Mouse (Mus musculus) c-Kit-positive CD71-negative TER-119-negative erythroid progenitor cells, embryonic 14.5 days (primary cell): Measurements from ENCODE around the gene Tff1.

Source experiments
- DNase-seq: peaks from one replicate; pipeline ENCODE4 v3.0.0-alpha.2; 2013; ENCODE audit warnings: low read depth

Gene Tff1

DNA sequence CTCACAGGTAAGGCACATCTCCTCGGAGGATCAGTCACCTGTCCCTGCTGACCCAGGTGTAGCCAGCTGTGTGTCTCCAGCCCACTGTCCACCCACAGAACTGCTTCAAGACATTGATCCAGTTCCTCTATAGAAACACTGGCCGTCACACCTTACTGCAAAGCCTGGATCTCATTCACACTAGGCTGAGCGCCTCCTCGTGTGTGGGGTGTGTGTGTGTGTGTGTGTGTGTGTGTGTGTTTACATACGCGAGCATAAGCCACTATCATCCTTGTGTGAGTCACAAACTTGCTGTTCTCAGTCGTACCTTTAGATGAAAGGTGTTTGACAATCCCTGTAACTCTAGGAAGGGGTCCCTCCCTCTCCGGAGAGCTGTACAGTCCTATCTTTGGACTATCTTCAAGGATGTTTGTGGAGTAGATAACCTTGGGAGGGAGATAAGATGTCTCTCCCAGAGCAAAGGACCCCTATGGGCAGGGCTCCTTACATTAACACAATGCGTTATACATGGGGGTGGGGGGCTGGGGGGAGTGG lies 12.0 kb downstream of the Tff1 start:
- no peak for DNase-seq

- no peak for DNase-seq
These were observed 12.6 kb downstream of the Tff1 start for GRCm38 (mm10) chr17:31152512-31152911.

GRCm38 (mm10) chr17:31145998-31146397 lies 19.1 kb downstream of the Tff1 start:
- no peak for DNase-seq

GRCm38 (mm10) chr17:31144040-31145037 lies 20.7 kb downstream of the Tff1 start, which contains the start of gene Tff2:
Gene Tff2 (minus strand): TSS chr17:31144282.
- DNase-seq = no peak

DNA sequence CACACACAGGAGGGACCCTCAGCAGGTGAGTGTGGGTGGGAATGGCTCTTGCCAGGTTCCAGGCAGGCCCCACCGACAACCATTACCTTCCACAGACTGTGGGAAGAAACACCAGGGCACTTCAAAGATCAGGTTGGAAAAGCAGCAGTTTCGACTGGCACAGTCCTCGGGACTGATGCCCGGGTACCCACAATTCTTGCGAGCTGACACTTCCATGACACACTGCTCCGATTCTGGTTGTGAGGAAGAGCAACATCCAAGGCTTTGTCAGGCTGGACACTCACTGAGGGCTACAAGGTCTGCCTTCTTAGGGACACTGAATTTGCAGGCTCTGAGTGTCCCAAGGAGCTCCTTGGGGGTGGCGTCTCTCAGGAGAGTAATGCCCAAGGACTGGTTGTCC lies 23.0 kb downstream of the Tff1 start:
- no peak for DNase-seq

DNA sequence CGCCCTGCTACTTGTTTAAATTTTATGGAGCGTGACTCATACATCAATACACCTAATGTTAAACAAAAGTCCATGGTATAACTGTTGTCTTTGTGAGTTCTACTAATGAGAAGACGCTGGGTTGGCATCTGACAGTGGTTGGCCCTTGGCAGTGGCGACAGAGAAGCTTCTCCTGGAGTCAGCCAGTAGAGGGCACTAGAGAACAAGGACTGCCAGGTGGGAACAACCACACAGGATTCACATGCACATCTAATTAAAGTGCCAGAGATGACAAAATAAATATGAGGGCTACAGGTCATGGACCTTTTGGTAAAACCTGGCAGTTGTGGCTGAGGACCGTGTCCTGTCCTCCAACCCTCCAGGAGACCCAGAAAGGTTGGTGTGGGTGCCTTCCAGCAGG lies 26.7 kb downstream of the Tff1 start:
- DNase-seq = peak; percentile 58

DNA sequence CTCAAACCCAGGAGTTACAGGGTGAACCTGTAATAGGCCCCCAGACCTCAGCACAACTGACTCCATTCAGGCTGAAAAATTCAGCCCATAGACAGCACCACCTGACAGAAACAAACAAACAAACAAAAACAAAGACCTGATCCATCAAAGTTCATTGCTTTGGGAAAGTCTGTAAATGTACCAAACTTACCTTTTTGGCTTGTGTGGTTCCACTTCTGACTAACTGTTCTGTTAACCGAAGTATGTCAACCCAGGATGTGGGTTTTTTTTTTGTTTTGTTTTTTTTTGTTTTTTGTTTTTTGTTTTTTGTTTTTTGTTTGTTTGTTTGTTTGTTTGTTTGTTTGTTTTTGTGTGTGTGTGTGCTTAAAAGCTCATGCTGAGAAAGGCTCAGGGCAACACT lies 28.3 kb downstream of the Tff1 start:
- DNase-seq = no peak

DNA sequence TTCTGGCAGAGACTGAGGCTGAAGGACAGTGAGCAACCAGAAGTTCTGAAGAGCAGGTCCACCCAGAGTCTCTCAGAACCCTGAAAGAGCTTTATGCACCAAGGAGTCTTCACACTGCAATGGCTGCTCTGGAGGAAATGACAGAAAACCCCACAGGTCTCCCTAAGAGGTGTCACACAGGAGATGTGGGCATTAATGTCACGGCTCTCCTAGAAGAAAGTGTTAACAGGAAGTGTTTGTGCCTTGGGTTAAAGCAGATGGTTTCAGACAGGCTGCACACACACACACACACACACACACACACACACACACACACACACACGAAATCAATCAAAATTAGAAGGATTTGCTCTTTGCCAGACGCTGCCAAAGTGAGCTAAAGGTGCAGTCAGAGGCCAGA lies 28.8 kb downstream of the Tff1 start:
- no peak for DNase-seq

GRCm38 (mm10) chr17:31134913-31135312 lies 30.2 kb downstream of the Tff1 start:
- no peak for DNase-seq

GRCm38 (mm10) chr17:31133776-31134175 lies 31.3 kb downstream of the Tff1 start:
- no peak for DNase-seq

- DNase-seq = no peak
These were observed 33.7 kb downstream of the Tff1 start for GRCm38 (mm10) chr17:31131269-31131821.

GRCm38 (mm10) chr17:31129452-31129851 lies 35.6 kb downstream of the Tff1 start, which contains the start of gene Tff3:
Gene Tff3 (minus strand): TSS chr17:31129646.
- no peak for DNase-seq

DNA sequence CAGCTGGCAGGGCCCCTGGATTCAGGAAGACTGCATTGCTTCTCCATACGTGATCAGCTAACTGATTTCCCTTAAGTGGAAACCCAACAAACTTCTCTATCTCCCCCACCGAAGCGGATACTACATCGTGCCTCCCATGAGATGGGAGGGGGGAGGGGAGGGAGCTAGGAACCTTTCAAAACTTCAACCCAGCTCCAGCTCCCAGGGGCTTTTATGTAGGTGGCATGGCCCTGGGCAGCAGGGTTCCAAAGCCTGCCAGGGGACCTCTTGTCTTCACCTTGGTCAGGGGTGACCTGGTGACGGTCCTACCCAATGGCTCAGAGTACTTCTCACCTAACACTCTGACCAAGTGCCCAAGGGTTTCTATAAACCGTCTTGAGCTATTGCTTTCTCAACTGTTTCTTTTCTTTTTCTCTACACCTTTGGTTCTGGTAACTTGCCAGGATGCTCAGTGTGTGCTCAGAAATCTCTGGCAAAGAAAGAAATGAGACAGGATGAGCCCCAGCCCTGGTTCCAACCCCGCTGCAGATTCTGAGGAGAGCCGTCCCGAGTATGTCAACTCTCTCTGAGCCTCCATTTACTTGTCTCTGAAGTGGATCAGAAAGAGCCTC lies 36.3 kb downstream of the Tff1 start:
- DNase-seq = no peak

GRCm38 (mm10) chr17:31125548-31126266 lies 39.4 kb downstream of the Tff1 start:
- DNase-seq = no peak

- DNase-seq = peak; percentile 43
These were observed 43.1 kb downstream of the Tff1 start for GRCm38 (mm10) chr17:31121975-31122374.

- peak; percentile 71 for DNase-seq
These were observed 45.6 kb downstream of the Tff1 start for GRCm38 (mm10) chr17:31119429-31119828.

DNA sequence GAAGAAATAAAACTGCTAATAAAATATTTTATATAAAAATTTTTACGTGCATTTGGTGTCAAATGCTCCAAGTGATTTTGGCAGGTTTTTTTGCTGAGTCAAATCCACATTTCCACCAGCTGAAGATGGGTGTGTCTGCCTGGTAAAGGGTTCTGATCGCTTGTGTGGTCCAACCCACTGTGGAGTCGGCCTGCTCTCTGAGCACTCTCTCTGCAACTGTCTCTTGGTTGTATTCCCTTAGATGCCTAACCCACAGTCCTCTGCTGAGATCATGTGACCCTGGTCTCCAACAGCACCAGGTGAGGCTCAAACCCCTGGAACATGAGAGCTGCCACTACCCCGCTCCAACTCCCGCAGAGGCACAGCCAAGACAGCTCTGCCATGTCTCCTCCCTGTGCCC lies 47.1 kb downstream of the Tff1 start:
- DNase-seq = no peak

GRCm38 (mm10) chr17:31116063-31116462 lies 49.0 kb downstream of the Tff1 start:
- no peak for DNase-seq

DNA sequence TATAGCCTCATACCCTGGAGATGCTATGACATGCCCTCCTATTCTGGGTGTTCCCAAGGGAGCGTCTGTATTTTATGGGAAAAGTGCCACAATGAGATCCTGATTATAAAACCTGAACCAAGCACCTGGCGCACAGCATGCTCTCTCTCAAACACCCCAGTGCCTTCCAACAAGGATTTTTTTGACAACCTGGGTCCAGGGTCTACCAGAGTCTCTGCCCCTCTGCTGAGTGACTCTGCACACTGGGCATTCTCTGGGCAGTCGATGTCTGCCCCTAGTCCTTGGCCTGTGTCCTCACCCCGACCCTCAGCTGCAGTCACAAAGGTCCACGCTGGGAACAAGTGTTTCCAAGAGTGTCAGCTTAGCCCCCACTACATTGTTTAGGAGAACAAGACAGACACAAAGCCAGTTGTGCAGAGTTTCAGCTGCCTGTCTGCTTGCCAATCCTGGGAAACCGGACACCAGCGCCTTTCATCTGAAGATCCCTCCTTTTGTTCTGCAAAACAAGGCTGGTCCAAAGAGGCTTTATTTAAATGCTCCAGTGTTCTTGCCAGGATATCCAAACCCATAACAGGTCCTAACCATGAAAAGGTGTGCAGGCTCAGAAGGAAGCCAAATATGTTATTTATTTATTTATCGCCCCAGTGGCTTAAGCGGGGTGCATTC lies 51.8 kb downstream of the Tff1 start:
- no peak for DNase-seq
